Mouse (Mus musculus): ENCODE results near the gene Proca1. TPM values are rescaled to one million over a fixed set of nuclear protein-coding genes. Genes with fewer than 3 reads are reported as not detected.

The Proca1 gene
- total and polyA plus RNA-seq, 2 experiments from 2014 or later = 3.2 TPM; not detected in 1

DNA sequence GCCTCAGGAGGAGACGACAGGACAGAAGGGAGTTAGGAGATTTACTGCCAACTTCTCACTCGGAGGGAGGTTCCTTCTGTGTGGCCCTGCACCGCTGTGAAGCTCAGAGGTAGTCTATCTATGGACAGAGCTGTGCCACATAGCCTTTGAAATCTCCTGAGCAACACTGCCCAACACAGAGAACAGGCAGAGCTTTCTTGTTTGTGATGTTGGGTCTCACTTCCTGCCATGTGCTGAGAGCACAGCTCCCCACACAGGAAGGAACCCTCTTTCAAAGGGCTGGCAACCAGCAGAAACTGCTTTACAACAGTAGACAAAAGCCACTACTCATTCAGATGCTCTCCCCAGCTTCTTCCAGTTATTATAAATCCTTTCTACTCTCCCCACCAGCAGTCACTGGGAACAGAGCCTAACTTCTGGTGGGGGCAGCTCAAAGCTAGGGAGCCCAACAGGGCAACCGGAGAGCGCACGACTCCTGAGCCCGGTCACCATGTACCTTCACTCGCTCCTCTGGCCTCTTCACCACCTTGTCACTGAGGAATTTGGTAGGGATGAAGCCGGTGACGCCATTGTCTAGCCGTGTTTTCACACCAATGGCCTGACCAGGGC, 22.6 kb downstream of the Proca1 start:
- Histone ChIP-seq H3K36me3 (replicated peaks; ENCODE audit: control insufficient read depth, insufficient read depth, low read length) (peaks cover 95% of the 10 kb centered on the region), H3K27ac (ENCODE audit: low read depth) (no peak overlapping the region), H3K27me3 (ENCODE audit: control insufficient read depth, insufficient read depth, low read length) (no peaks in the 10 kb centered on the region), H3K9ac (replicated peaks; ENCODE audit: low read depth, low read length) (no peak overlapping the region), H3K4me1 (ENCODE audit: control insufficient read depth, insufficient read depth) (no peaks in the 10 kb centered on the region), H3K9me3 (replicated peaks; ENCODE audit: control insufficient read depth, low read length) (no peaks in the 10 kb centered on the region), H3K4me2 (ENCODE audit: low read depth, low read length) (no peak overlapping the region), H3K4me3 (ENCODE audit: low read depth, low read length) (no peak overlapping the region)
- DNase-seq (ENCODE audit: low spot score) = no peak
- ATAC-seq (ENCODE audit: insufficient read depth, low read depth) = no peak
- TF ChIP-seq EP300 (IDR thresholded peaks at IDR 0.05; ENCODE audit: low read depth) (no peak), CTCF (IDR thresholded peaks at IDR 0.05; ENCODE audit: low read depth) (no peak)
- 82% methylated on average over 11 of the region's 11 CpGs for WGBS

DNA sequence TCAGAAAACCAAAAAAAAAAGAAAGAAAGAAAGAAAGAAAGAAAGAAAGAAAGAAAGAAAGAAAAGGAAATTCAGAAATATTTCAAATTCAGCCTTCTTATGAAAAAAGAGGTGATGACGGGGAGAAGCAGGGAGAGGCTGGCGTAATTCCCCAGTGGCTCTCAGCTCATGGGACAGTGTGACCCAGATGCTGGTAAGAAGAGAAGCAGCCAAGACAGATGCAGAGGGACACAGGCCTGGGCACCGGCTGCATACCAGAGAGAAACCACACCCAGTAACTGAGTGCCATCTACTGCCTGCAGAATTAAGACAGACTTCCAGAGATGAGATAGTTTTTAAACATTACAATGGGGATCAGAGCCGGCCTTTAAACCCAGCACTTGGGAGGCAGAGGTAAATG, 30.4 kb downstream of the Proca1 start:
- Histone ChIP-seq H3K36me3 (replicated peaks; ENCODE audit: control insufficient read depth, insufficient read depth, low read length) (peaks cover 98% of the 10 kb centered on the region), H3K9me3 (replicated peaks; ENCODE audit: control insufficient read depth, low read length) (no peaks in the 10 kb centered on the region), H3K27ac (ENCODE audit: low read depth) (no peak overlapping the region), H3K4me2 (ENCODE audit: low read depth, low read length) (no peak overlapping the region), H3K27me3 (ENCODE audit: control insufficient read depth, insufficient read depth, low read length) (no peaks in the 10 kb centered on the region), H3K4me1 (ENCODE audit: control insufficient read depth, insufficient read depth) (no peaks in the 10 kb centered on the region), H3K9ac (replicated peaks; ENCODE audit: low read depth, low read length) (no peak overlapping the region), H3K4me3 (ENCODE audit: low read depth, low read length) (no peak overlapping the region)
- ATAC-seq (ENCODE audit: insufficient read depth, low read depth) (no peak), DNase-seq (ENCODE audit: low spot score) (no peak)
- TF ChIP-seq EP300 (IDR thresholded peaks at IDR 0.05; ENCODE audit: low read depth) (no peak), CTCF (IDR thresholded peaks at IDR 0.05; ENCODE audit: low read depth) (no peak)
- 84% methylated on average over 4 of the region's 4 CpGs for WGBS

DNA sequence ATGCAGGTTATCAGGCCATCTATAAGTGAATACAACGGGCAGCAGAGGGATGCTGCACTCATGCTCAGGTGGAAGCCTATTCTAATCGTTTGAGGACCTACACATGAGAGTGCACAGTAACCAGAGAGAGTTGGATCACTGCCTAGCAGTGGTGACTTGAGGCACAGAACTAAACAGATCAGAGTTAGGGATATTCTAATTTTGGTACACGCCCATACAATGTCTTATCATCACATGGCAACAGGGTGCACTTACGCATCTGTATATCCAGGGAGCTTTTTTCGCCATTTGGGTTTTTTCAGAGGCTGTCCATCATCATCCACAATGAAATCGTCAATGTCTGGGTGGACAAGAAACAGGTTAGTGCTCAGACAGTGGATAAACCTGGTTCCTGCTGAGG, 38.3 kb downstream of the Proca1 start:
- no peaks in the 10 kb centered on the region for H3K4me1 ChIP-seq (ENCODE audit: control insufficient read depth, insufficient read depth)
- 82% methylated on average over 6 of the region's 6 CpGs for WGBS
- no peaks in the 10 kb centered on the region for H3K27me3 ChIP-seq (ENCODE audit: control insufficient read depth, insufficient read depth, low read length)
- H3K9ac ChIP-seq (replicated peaks; ENCODE audit: low read depth, low read length) = no peak overlapping the region
- peaks cover 77% of the 10 kb centered on the region for H3K36me3 ChIP-seq (replicated peaks; ENCODE audit: control insufficient read depth, insufficient read depth, low read length)
- no peaks in the 10 kb centered on the region for H3K9me3 ChIP-seq (replicated peaks; ENCODE audit: control insufficient read depth, low read length)
- H3K4me2 ChIP-seq (ENCODE audit: low read depth, low read length) = no peak overlapping the region
- ATAC-seq (ENCODE audit: insufficient read depth, low read depth) = no peak
- TF ChIP-seq CTCF (IDR thresholded peaks at IDR 0.05; ENCODE audit: low read depth) (no peak), EP300 (IDR thresholded peaks at IDR 0.05; ENCODE audit: low read depth) (no peak)
- H3K27ac ChIP-seq (ENCODE audit: low read depth) = no peak overlapping the region
- no peak for DNase-seq (ENCODE audit: low spot score)
- no peak overlapping the region for H3K4me3 ChIP-seq (ENCODE audit: low read depth, low read length)

DNA sequence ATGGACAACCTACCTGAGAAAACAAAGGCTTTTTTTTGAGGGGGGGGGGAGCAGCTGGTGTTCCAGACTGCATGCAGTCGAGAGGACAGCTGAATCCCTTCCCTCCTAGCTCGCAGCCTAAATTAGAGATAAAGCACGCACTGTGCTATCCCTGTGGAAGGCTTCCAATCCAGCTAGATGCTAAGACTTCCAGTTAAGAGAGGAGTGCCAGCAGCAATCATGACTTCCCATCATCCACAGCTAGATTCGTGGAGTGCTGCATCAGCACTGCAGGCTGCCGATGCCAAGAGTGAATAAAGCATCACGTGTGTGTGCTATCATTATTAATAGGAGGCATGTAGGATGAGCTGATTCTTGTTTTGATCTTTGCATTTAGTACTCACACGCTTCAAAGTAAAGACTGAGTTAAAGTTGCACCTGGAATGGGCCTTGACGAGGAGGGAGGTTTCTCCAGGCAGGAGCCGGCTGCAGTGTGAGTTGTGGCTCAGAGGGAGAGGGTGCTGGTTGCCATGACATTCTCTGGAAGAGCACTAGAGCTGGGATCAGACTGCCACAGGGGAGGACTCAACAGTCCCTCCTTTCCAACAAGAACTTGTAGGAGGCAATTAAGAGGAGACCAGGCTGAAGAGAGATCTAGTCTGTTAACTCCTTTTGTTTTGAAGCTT, 47.1 kb downstream of the Proca1 start:
- Histone ChIP-seq H3K9ac (replicated peaks; ENCODE audit: low read depth, low read length) (no peak overlapping the region), H3K4me1 (ENCODE audit: control insufficient read depth, insufficient read depth) (peaks cover 15% of the 10 kb centered on the region), H3K36me3 (replicated peaks; ENCODE audit: control insufficient read depth, insufficient read depth, low read length) (peaks cover 11% of the 10 kb centered on the region), H3K9me3 (replicated peaks; ENCODE audit: control insufficient read depth, low read length) (no peaks in the 10 kb centered on the region), H3K27ac (ENCODE audit: low read depth) (peak overlapping the region; percentile 30; the same call in 1 of the 2 replicates), H3K4me2 (ENCODE audit: low read depth, low read length) (no peak overlapping the region), H3K27me3 (ENCODE audit: control insufficient read depth, insufficient read depth, low read length) (no peaks in the 10 kb centered on the region), H3K4me3 (ENCODE audit: low read depth, low read length) (no peak overlapping the region)
- no peak for TF ChIP-seq EP300 (IDR thresholded peaks at IDR 0.05; ENCODE audit: low read depth)
- TF ChIP-seq CTCF (IDR thresholded peaks at IDR 0.05; ENCODE audit: low read depth) = no peak
- ATAC-seq (ENCODE audit: insufficient read depth, low read depth) = no peak
- 51% methylated on average over 9 of the region's 9 CpGs for WGBS
- no peak for DNase-seq (ENCODE audit: low spot score)

DNA sequence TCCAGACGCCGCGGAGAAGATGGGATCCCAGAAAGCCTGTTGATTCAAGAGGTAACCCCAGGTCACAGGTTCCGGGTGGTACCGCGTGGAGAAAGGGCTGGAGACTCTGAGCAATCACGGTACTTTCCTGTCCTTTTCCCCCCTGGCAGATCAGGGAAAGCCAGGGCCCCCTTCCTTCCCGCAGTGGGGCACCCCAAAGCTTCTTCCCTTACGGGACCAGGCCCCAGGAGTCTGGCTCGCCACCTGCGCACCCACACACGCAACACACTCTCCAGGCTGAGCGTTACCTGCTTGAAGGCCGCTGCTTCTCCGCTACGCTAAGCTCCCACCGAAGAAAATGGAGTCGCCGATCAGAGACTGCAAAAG, 52.1 kb downstream of the Proca1 start:
- peak; percentile 29 for ATAC-seq (ENCODE audit: insufficient read depth, low read depth)
- DNase-seq (ENCODE audit: low spot score) = peak; percentile 14
- Histone ChIP-seq H3K4me3 (ENCODE audit: low read depth, low read length) (peak overlapping the region; percentile 84), H3K36me3 (replicated peaks; ENCODE audit: control insufficient read depth, insufficient read depth, low read length) (peaks cover 11% of the 10 kb centered on the region), H3K9ac (replicated peaks; ENCODE audit: low read depth, low read length) (peak overlapping the region; percentile 93), H3K27ac (ENCODE audit: low read depth) (peak overlapping the region; percentile 98), H3K27me3 (ENCODE audit: control insufficient read depth, insufficient read depth, low read length) (no peaks in the 10 kb centered on the region), H3K9me3 (replicated peaks; ENCODE audit: control insufficient read depth, low read length) (no peaks in the 10 kb centered on the region), H3K4me2 (ENCODE audit: low read depth, low read length) (peak overlapping the region; percentile 89), H3K4me1 (ENCODE audit: control insufficient read depth, insufficient read depth) (peaks cover 20% of the 10 kb centered on the region)
- TF ChIP-seq CTCF (IDR thresholded peaks at IDR 0.05; ENCODE audit: low read depth) = no peak
- no peak for TF ChIP-seq EP300 (IDR thresholded peaks at IDR 0.05; ENCODE audit: low read depth)
- under 1% methylated on average over 19 of the region's 19 CpGs for WGBS

Measured in heart, postnatal 0 days (tissue).